Mouse (Mus musculus): ENCODE results near the gene Gm28374.

Gm28374 gene

GRCm38 (mm10) chr19:6085417-6085879 lies 3.4 kb upstream of the Gm28374 start:
- peak in 1 of 2 experiments; percentile 53 for DNase-seq

- DNase-seq: peak; percentile 97
Observed at GRCm38 (mm10) chr19:6084478-6085248, 2.6 kb upstream of the Gm28374 start, which contains the start of the genes Zfpl1 and Cdca5. TSS of gene Zfpl1 (minus strand) at chr19:6084956. TSS of gene Cdca5 (plus strand) at chr19:6084983.

- DNase-seq: no peak
Observed at GRCm38 (mm10) chr19:6079983-6080480, 2.0 kb downstream of the Gm28374 start, which contains the start of gene Tmem262. TSS of gene Tmem262 (plus strand) at chr19:6080033.

GRCm38 (mm10) chr19:6076564-6077393 lies 5.3 kb downstream of the Gm28374 start, which contains the start of gene Vps51:
TSS of gene Vps51 (minus strand) at chr19:6077231.
- peak; percentile 88 to 93 for DNase-seq

- no peak for DNase-seq
Observed at GRCm38 (mm10) chr19:6073889-6074288, 8.2 kb downstream of the Gm28374 start.

- DNase-seq: no peak
Observed at GRCm38 (mm10) chr19:6071261-6071660, 10.8 kb downstream of the Gm28374 start.

GRCm38 (mm10) chr19:6070571-6071250 lies 11.3 kb downstream of the Gm28374 start:
- no peak for DNase-seq

- DNase-seq: no peak
Observed at GRCm38 (mm10) chr19:6069851-6070250, 12.2 kb downstream of the Gm28374 start.

GRCm38 (mm10) chr19:6068951-6069350 lies 13.1 kb downstream of the Gm28374 start:
- no peak for DNase-seq

GRCm38 (mm10) chr19:6067724-6068415 lies 14.2 kb downstream of the Gm28374 start, which contains the start of gene Tm7sf2:
TSS of gene Tm7sf2 (minus strand) at chr19:6068373.
- DNase-seq: peak; percentile 93 to 94

- peak; percentile 79 to 85 for DNase-seq
Observed at GRCm38 (mm10) chr19:6067011-6067723, 14.9 kb downstream of the Gm28374 start.

- no peak for DNase-seq
Observed at GRCm38 (mm10) chr19:6066571-6066970, 15.5 kb downstream of the Gm28374 start.

- DNase-seq: no peak
Observed at GRCm38 (mm10) chr19:6063081-6063480, 19.0 kb downstream of the Gm28374 start.

- DNase-seq: no peak
Observed at GRCm38 (mm10) chr19:6062418-6062817, 19.6 kb downstream of the Gm28374 start.

GRCm38 (mm10) chr19:6061641-6062302 lies 20.3 kb downstream of the Gm28374 start:
- DNase-seq: peak in 1 of 2 experiments; percentile 50

- DNase-seq: peak; percentile 96 to 97
Observed at GRCm38 (mm10) chr19:6061021-6061533, 21.0 kb downstream of the Gm28374 start, which contains the start of gene Znhit2. TSS of gene Znhit2 (plus strand) at chr19:6061192.

- no peak for DNase-seq
Observed at GRCm38 (mm10) chr19:6058966-6059365, 23.1 kb downstream of the Gm28374 start.

GRCm38 (mm10) chr19:6058513-6058912 lies 23.5 kb downstream of the Gm28374 start:
- DNase-seq: no peak

GRCm38 (mm10) chr19:6057313-6058096 lies 24.6 kb downstream of the Gm28374 start, which contains the start of the genes Mrpl49 and Fau:
TSS of gene Mrpl49 (minus strand) at chr19:6057785.
TSS of gene Fau (plus strand) at chr19:6057844.
- peak; percentile 98 to 99 for DNase-seq
